9 mouse cellular contexts compared by ENCODE assay signal in genomic region chr11:74828404-74828931, GRCm38 (mm10). TPM values are rescaled to one million over a fixed set of nuclear protein-coding genes. Genes with fewer than 3 reads are reported as not detected.
DNase-seq lines count a peak whose midpoint lies in the region; ATAC-seq and TF ChIP-seq lines count a peak whose summit lies in the region.
"Had no signal": no experiment of that assay in that cellular context is flagged by ENCODE, and none has a peak within 500 bp of the region (broad histone marks: within the 10 kb centered on the region; RNA-seq: fewer than 3 reads in every experiment).

No protein-coding gene starts in this region.

- H3K27ac ChIP-seq in hindbrain, postnatal 0 days = no peak overlapping the region
- H3K27ac ChIP-seq in hindbrain, embryonic 12.5 days = no peak overlapping the region
- H3K27ac ChIP-seq in cortical plate, adult 2 months (ENCODE audit: insufficient read depth, low read length) = 0 out of 2 replicates have a peak overlapping the region, but pooled peaks have one; percentile 13
- H3K27ac ChIP-seq: intestine, embryonic 15.5 days; limb, embryonic 12.5 days had no signal

- TF ChIP-seq POLR2A in cortical plate, adult 2 months (IDR thresholded peaks at IDR 0.05; ENCODE audit: extremely low read depth, insufficient read depth, low read length) = no peak

- no peak overlapping the region for H3K9ac ChIP-seq in hindbrain, postnatal 0 days (replicated peaks; ENCODE audit: low read length)
- H3K9ac ChIP-seq in hindbrain, embryonic 12.5 days = no peak overlapping the region
- H3K9ac ChIP-seq: limb, embryonic 12.5 days had no signal

- H3K9me3 ChIP-seq in hindbrain, postnatal 0 days (ENCODE audit: low read length) = no peaks in the 10 kb centered on the region
- no peaks in the 10 kb centered on the region for H3K9me3 ChIP-seq in hindbrain, embryonic 12.5 days (replicated peaks)
- H3K9me3 ChIP-seq: intestine, embryonic 15.5 days; limb, embryonic 12.5 days had no signal

- H3K27me3 ChIP-seq in hindbrain, postnatal 0 days (ENCODE audit: insufficient read depth, low read length) = no peaks in the 10 kb centered on the region
- no peaks in the 10 kb centered on the region for H3K27me3 ChIP-seq in hindbrain, embryonic 12.5 days
- H3K27me3 ChIP-seq: intestine, embryonic 15.5 days had no signal

- H3K4me1 ChIP-seq in hindbrain, postnatal 0 days (ENCODE audit: insufficient read depth, low read length) = peaks cover 13% of the 10 kb centered on the region
- H3K4me1 ChIP-seq in hindbrain, embryonic 12.5 days = peaks cover 27% of the 10 kb centered on the region
- H3K4me1 ChIP-seq in cortical plate, adult 2 months (ENCODE audit: control insufficient read depth, insufficient read depth, low read length) = no peaks in the 10 kb centered on the region

- peak; percentile 25 for DNase-seq in hindbrain, postnatal 0 days (ENCODE audit: low spot score)
- peak; percentile 34 to 49 for DNase-seq in right cerebral cortex, postnatal 10 days (ENCODE audit: low spot score in 2 of 2)
- no peak for DNase-seq in right cerebral cortex, postnatal 25 days
- DNase-seq in spleen, postnatal 36 days (ENCODE audit: low spot score in 2 of 2) = peak; percentile 76 to 83
- DNase-seq in layer of hippocampus, adult 9-10 months (ENCODE audit: low spot score) = no peak

- no peak overlapping the region for H3K4me2 ChIP-seq in hindbrain, postnatal 0 days (ENCODE audit: low read depth, low read length)
- no peak overlapping the region for H3K4me2 ChIP-seq in hindbrain, embryonic 12.5 days (replicated peaks)

- no peak for ATAC-seq in hindbrain, postnatal 0 days
- no peak for ATAC-seq in hindbrain, embryonic 12.5 days (ENCODE audit: low FRiP score)
- ATAC-seq: intestine, embryonic 15.5 days had no signal

- TF ChIP-seq CTCF in hindbrain, postnatal 0 days (IDR thresholded peaks at IDR 0.05; ENCODE audit: low read depth) = peak; percentile 27; the same call in 1 of the 2 replicates
- no peak for TF ChIP-seq CTCF in cortical plate, adult 2 months (IDR thresholded peaks at IDR 0.05; ENCODE audit: extremely low read depth, insufficient read depth, low read length)

- H3K4me3 ChIP-seq in hindbrain, postnatal 0 days (ENCODE audit: low read length) = no peak overlapping the region
- no peak overlapping the region for H3K4me3 ChIP-seq in hindbrain, embryonic 12.5 days
- H3K4me3 ChIP-seq in cortical plate, adult 2 months (ENCODE audit: insufficient read depth, low read length) = no peak overlapping the region

- H3K36me3 ChIP-seq in hindbrain, postnatal 0 days (ENCODE audit: insufficient read depth, low read length) = no peaks in the 10 kb centered on the region; the same call in 1 of the 2 replicates
- H3K36me3 ChIP-seq in hindbrain, embryonic 12.5 days = no peaks in the 10 kb centered on the region
- H3K36me3 ChIP-seq: intestine, embryonic 15.5 days had no signal

- WGBS in hindbrain, postnatal 0 days = 18% methylated on average over 2 of the region's 2 CpGs
- 28% methylated on average over 2 of the region's 2 CpGs for WGBS in hindbrain, embryonic 12.5 days

RNA-seq across cellular contexts. Expression of gene Mnt, which starts 2.3 kb away (rescaled TPM):
- 18.5 and 22.8 TPM in 2 replicates for total RNA-seq in hindbrain, postnatal 0 days (2014; rRNA removed)
- polyA plus RNA-seq in hindbrain, postnatal 0 days (2015; fragmentation: Nextera tagmentation; extraction: Ambion mirVana) = 7.0 and 8.4 TPM in 2 replicates
- 8.3 and 8.4 TPM in 2 replicates for polyA plus RNA-seq in hindbrain, embryonic 12.5 days (2016; fragmentation: Nextera tagmentation; extraction: Ambion mirVana)
- polyA plus RNA-seq in cortical plate, adult 2 months (2012; rRNA removed) = 19.9 and 22.1 TPM in 2 replicates

RNA-seq across cellular contexts. Expression of gene Mettl16, which starts 57.8 kb away (rescaled TPM):
- total RNA-seq in hindbrain, postnatal 0 days (2014; rRNA removed) = 8.3 and 10.6 TPM in 2 replicates
- 26.6 and 27.1 TPM in 2 replicates for polyA plus RNA-seq in hindbrain, postnatal 0 days (2015; fragmentation: Nextera tagmentation; extraction: Ambion mirVana)
- polyA plus RNA-seq in hindbrain, embryonic 12.5 days (2016; fragmentation: Nextera tagmentation; extraction: Ambion mirVana) = 57.5 and 58.5 TPM in 2 replicates
- 14.4 and 15.1 TPM in 2 replicates for polyA plus RNA-seq in cortical plate, adult 2 months (2012; rRNA removed)

Comparison
In these comparisons a context has a peak if more than half of its experiments do, and no peak if none do; other contexts are left out.
1. DNase-seq: peak in hindbrain, postnatal 0 days (single experiment), right cerebral cortex, postnatal 10 days (2 of 2) and spleen, postnatal 36 days (2 of 2); none in right cerebral cortex, postnatal 25 days (single experiment) and layer of hippocampus, adult 9-10 months (single experiment).